Mouse (Mus musculus): ENCODE measurements around the gene Bcl6. TPM values are rescaled to one million over a fixed set of nuclear protein-coding genes. Genes with fewer than 3 reads are reported as not detected.

Gene Bcl6
- total RNA-seq, 2 experiments from 2014 or later, result 31.9 to 36.6 TPM

DNA sequence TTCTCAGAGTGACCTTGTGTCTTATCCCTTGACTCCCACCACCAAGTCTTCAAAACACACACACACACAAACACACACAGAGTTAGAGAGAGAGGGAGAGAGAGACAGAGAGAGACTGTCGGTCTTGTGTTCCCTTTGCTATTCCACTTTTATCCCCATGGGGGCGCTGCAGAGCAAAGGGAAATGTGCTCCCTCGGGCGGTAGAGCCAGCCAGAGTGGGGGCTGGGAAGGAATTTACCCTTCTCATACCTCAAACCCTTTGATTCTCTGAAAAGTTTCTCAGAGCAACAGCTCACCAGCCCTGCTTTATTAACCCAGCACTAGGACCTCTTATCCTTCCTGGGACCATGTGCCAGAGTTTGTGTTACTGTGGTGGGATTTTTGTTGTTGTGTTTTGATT is 2.5 kb upstream of the Bcl6 start:
- DNase-seq (ENCODE audit: low spot score in 2 of 2), result peak; percentile 97 to 98

DNA sequence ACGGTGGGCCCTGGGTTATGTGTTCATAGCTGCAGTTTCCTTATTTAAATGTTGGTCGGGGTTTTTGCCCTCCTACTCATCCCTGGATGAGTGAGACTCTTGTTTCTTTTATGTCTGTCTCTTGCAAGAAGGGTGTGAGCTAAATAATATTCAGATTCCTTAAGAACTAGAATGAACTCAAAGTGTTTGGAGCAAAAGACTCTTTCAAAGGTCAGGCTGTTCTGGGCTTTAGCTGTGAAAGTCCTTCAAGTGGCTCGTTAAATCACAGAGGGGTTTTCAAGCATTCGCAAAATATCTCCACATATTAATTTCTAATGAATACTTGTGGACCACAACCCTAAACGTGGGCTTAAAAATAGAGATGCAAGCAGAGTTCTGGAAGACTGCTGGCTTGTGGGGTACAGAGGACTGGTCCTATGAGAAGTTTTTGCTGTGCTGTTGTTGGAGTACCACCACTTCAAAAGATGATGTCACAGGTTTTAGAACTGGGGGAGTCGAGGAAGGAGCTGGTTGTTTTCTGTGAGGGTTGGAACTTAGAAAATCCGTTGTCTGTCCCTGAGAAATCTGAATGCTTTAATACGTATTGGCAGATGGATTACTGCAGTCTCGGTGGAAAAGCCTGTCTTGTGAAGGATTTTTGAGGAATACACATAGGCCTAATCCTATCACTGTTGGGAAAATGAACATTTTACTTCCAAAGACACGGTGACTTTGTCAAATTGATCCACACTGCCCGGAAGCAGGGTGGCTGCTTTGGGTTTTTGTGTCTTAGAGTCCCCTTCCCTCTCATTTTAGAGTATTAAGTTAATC is 1.7 kb upstream of the Bcl6 start:
- no peak for DNase-seq (ENCODE audit: low spot score in 2 of 2)

DNA sequence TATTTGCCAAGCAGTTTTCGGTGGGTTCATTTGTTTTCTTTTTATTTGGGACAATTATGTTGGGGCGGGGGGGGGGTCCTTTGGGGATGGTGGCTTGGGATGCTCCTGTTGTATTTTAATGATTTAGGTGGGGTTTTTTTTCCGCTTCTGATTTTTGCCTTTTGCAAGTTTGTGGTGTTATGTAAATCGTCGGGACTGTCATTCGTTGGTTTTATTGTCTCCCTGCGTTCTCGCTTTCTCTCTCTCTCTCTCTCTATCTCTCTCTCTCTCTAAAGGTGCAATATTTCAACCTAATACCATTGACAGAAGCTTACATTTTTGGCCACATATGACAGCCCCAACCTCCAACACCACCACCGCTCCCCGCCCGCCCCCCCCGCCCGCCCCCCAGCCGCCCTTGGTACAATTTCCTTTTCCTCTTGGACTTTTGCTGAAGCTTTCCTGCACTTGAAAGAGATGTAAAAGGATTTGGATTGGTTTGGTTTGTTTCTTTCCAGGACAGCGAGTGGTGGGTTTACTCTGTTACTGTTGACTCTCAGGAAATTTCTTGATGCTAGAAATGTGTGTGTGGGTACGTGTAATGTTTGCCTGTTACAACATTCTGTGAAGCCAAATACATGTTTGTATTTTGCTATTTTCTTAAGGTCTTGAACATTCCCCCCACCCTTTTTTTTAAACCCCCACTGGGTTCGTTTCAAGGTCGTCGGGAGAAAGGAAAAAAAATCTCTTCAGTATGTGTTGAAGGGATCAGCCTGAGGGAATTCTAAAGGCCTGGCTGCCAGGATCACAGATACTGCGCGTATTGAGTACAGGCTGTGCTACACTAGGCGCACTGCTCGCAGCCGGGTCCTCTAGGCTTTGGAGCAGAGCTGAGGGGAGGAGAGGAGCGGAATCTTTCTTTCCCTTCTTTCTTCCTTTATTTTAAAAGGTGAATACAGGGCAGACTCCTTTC is 833 bp upstream of the Bcl6 start:
- peak; percentile 52 to 63 for DNase-seq (ENCODE audit: low spot score in 2 of 2)

DNA sequence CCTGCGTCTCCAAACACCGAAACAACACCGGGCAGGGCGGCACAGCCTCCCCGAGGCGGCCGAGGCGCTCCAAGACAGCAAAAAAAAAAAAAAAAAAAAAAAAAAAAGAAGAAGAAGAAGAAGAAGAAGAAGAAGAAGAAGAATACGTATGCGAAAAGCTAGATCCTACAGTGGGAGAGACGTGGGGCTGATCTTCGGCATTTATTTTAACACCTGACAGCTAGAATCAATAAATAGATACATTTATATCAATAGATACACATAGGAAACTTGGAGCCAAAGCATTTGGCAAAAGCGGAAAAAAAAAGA is 541 bp downstream of the Bcl6 start:
- no peak for DNase-seq (ENCODE audit: low spot score in 2 of 2)

DNA sequence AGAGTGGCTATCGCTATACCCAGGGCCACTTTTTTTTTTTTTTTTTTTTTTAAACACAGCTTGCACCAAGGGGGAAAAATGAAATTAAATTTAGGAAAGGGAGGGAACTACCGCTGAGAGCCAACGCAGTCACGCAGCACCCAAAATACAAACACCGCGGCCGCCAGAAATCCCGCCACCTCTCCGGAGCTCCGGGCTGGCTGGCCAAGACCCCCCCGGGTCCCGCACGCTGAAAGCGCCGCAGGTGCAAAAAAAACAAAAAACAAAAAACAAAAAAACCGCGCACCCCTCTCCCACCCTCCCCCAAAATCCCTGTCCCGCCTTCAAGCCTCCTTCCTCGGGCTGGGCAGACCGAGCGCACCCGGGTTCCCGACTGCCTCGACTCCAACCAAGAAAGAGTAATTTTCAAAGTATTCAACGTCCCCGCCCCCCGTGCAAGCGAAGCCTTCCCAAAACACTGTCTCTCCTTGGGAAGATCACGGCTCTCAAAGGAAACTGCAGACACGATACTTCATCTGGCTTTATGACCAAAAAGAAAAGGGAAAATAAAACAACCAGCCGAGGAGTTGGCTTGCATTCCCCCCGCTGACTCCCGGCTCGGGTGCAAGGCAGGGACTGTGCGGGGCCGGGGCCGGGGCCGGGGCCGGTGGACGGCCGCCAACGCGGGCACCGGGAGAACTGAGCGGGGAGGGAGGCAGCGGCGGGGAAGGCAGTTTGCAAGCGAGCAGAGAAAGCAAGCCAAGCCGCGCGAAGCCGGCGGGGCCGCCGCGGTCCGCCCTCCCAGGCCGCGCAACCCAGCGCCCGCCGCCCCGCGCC is 1.1 kb downstream of the Bcl6 start:
- peak; percentile 58 to 62 for DNase-seq (ENCODE audit: low spot score in 2 of 2)

GRCm38 (mm10) chr16:23986871-23987270 is 1.8 kb downstream of the Bcl6 start:
- no peak for DNase-seq (ENCODE audit: low spot score in 2 of 2)

- DNase-seq (ENCODE audit: low spot score in 2 of 2), result no peak
Observed at GRCm38 (mm10) chr16:23986176-23986575, 2.5 kb downstream of the Bcl6 start.

DNA sequence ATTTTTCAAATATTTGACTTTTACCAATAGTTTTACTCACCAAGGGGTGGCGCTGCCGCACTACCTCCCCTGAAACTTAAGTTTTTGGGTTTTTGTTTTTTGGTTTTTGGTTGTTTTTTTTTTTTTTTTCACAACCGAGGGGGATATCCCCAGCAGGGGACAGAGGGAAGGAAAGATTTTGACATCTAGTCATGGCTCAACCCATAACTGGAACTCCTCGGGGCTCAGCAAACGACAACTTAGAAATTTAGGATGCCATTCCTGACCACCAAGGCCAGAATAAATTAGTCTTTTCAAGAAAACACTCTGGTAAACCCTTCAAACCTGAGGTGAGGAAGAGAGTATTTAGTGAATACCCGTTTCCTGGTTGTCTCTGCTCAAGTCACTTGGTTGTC is 3.2 kb downstream of the Bcl6 start:
- DNase-seq (ENCODE audit: low spot score in 2 of 2), result peak; percentile 60 to 71

GRCm38 (mm10) chr16:23984760-23985466 is 3.7 kb downstream of the Bcl6 start:
- peak; percentile 60 to 62 for DNase-seq (ENCODE audit: low spot score in 2 of 2)

DNA sequence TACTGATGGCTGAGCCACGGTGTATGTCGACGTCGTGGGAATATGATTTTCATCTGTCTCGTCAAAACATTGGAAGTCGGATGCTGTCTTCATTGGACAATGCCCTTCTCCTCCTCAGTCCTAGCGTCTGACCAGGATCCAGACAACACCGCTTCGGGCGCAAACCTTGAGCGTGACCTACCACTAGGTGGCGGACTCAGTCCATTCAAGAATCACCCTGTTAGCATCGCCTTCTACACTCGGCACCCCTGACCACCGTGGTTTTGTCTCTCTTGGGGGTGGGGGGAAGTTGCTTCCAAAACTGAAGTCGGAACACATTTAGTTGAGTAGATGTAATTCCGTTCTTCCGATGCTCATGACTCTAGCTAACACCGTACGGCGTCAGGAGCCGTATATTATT is 4.5 kb downstream of the Bcl6 start:
- DNase-seq (ENCODE audit: low spot score in 2 of 2), result peak; percentile 94

DNA sequence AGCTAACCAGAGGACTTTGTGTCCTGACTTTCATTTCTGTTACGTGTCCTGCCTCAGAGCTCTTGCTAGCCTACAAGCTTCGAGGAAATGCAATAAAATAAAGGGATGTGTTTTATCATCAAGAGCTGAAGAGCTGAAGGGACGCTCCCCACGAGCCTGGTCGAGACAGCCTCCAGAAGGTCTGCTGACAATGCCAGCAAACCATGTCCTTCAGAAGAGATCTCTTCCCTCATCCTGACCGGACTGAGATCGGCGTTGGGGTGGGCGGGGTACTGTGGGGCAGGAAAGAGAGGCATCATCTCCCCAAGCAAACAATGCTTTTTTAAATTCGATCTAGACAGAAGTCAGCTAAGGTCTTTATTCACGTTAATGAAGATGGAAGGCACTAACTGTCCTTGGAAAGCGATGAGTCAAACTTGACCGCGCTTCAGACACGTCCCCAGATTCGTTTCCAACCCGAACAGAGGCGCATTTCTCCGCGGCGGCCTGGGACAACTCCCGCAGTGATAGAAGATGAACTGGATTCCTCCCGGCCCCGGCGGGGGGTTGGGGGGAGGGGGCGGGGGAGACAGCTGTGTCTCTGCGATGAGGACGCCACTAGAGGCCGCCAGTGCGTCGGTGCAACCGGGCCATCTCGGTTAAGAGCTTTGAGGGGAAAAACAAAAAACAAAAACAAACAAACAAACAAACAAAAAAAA is 5.6 kb downstream of the Bcl6 start:
- peak; percentile 88 to 89 for DNase-seq (ENCODE audit: low spot score in 2 of 2)

DNA sequence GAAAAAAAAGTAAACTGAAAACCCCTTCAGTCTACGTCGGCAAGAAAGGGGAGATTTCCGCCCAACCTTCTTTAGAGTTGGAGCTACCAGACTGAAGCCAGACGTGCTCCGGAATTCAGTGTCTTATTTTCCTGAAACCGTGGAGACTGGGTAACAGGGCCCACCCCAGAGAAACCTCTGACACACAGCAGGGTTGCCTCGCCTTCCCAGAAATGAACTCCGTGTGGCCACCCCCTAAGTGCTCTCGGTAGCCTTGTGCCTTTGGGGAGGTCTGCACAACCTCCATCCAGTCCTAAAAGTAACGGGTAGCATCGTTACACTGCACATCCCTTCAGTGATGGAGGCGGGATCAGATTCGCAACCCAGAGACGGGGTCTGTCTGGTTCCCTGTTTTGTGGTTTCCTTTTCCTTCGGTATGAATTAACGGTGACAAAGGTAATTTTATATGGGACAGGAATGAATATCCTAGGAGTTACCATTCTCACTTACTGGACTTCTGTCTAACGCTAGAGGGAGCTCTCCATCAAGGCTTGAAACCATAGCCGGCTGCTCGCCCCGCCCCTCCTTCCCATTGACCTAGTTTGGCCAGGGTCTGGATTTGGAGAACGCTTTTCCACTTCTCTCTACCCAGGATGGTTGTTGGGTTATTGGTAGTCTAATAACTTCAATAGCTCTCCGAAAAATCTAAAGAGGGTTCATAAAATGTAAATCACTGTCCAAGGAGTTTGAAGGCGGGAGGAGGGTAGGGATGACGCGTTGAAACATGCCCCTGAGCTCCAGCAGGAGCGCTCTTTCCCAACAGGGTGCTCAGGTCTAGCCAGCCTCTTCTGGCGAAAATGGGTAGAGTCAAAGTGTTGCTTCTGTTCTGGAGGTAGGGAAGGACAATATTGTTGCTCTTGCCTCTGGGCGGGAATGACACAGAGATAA is 6.5 kb downstream of the Bcl6 start:
- DNase-seq (ENCODE audit: low spot score in 2 of 2), result peak; percentile 77 to 85

DNA sequence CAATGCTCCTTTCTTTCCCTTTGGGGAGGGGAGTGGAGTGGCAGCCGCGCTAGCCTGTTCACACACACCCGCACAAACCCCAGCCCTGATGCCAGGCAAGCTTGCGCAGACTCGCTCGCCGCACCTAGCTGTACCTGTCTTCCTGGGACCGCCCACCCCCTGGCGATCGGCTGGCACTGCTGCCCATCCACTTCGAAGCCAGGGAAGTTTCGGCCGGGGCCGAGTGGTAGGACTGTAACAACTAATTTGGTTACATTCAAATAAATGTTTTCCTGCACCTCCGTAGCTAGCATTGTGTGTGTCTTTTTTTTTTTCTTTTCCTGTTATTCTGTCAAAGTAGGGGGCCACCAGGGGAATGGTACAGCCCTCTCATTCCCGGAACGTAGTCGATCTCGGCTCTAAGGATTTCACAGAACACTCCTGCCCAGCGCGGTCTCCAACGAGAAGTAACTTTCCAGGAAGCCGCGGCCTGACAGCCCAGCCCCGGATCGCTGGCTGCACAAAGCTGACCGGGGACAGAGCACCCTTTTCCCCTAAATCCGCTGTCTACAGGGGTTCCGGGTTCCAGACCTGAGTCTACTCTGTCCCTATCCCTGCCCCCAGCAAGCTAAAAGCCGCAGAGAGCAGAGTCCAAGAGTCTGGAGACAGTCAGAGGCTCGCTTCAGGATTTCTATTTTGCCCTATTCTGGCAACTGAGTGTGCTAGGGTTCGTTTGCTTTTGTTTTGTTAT is 7.5 kb downstream of the Bcl6 start:
- DNase-seq (ENCODE audit: low spot score in 2 of 2), result no peak

- DNase-seq (ENCODE audit: low spot score in 2 of 2), result no peak
Observed at GRCm38 (mm10) chr16:23980201-23980870, 8.3 kb downstream of the Bcl6 start.

- DNase-seq (ENCODE audit: low spot score in 2 of 2), result no peak
Observed at GRCm38 (mm10) chr16:23979446-23979845, 9.2 kb downstream of the Bcl6 start.

DNA sequence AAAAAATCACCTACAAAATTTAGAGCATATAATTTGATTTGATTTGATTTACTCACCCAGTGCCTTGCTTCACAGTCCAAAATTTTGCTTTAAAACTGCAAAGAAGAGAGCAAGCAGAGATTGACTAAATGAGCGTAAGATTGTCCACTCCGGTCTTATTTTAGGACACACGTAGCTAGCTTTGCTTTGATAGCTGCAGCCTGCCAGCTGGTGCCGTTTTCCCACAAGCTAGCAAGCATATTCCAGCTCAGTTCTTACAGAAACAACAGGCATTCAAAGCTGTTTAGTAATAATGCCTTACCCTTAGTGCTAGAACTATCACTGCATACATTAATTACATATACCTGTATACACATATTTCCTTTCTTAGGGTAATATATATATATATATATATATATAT is 10.2 kb downstream of the Bcl6 start:
- no peak for DNase-seq (ENCODE audit: low spot score in 2 of 2)

GRCm38 (mm10) chr16:23977732-23978131 is 10.9 kb downstream of the Bcl6 start:
- DNase-seq (ENCODE audit: low spot score in 2 of 2), result no peak

DNA sequence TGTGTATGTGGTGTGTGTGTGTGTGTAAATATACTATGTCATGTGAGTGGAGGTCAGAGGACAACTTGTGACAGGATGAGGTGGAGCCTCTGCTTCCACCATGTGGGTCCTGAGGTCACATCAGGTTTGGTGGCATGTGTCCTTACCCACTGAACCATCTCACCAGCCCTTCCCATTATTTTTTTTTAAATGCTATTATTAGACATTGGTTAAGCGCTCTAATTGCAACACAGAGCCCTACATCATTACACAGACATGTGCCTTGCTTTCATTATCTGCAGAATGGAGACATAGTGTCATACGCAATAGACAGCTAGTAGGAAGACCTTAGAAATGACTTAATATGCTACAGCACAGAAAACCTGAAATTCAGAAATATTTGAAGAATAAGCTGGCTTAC is 12.5 kb downstream of the Bcl6 start:
- no peak for DNase-seq (ENCODE audit: low spot score in 2 of 2)

Measured in layer of hippocampus, postnatal 10 days (tissue).